Mouse (Mus musculus): Measurements from ENCODE around the gene Shmt2.

Gene Shmt2

GRCm38 (mm10) chr10:127512307-127512666 is 10.0 kb downstream of the Shmt2 start:
- in situ Hi-C loops (cut with MseI, MboI) = no loop called here

GRCm38 (mm10) chr10:127511634-127512306 is 10.5 kb downstream of the Shmt2 start:
- in situ Hi-C loops (cut with MseI, MboI) = no loop called here

- in situ Hi-C loops (cut with MseI, MboI) = no loop called here
Observed at GRCm38 (mm10) chr10:127510895-127511617, 11.2 kb downstream of the Shmt2 start.

DNA sequence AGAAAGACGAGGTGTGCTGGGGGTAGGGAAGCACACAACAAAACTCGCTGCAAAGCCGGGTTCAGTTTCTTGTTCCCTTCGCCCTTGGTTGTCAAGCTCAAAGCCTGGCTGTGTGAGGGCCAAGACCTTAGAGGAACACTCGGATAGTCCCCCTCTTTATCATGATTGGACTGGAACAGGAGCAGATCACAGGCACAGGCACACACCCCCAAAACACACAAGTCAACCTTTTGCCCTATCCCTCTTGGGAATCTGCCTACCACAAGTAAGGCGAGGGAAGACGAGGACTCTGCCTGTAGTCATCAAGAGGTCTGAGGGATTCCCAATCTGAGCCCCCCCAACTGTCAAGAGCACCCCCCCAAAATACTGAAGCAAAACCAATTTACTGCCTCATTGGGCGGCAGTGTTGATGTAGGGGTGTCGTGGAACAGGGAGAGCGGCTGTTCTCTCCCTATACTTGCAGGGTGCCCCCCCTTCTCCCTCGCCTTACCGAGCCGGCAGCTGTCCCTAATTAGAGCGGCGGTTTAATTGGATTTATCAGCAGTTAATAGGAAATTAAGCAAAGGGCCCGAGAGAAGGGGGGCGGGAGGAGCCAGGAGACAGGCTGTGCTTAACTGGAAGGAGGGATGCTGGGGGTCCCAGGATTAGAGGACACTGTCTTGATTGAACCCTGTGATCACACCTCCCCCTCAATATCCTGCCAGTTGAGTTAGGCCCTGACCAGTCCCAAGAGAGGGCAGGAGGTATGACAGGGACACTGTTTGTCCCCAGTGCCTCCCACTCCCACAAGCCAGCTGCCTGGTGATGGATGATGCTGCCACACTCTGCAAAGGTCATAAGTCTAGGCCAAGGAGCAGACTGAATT is 12.2 kb downstream of the Shmt2 start:
- in situ Hi-C loops (cut with MseI, MboI) = loop anchor here (5.0 kb wide), 1 partner anchor 32 kb away; no protein-coding TSS in a partner anchor

DNA sequence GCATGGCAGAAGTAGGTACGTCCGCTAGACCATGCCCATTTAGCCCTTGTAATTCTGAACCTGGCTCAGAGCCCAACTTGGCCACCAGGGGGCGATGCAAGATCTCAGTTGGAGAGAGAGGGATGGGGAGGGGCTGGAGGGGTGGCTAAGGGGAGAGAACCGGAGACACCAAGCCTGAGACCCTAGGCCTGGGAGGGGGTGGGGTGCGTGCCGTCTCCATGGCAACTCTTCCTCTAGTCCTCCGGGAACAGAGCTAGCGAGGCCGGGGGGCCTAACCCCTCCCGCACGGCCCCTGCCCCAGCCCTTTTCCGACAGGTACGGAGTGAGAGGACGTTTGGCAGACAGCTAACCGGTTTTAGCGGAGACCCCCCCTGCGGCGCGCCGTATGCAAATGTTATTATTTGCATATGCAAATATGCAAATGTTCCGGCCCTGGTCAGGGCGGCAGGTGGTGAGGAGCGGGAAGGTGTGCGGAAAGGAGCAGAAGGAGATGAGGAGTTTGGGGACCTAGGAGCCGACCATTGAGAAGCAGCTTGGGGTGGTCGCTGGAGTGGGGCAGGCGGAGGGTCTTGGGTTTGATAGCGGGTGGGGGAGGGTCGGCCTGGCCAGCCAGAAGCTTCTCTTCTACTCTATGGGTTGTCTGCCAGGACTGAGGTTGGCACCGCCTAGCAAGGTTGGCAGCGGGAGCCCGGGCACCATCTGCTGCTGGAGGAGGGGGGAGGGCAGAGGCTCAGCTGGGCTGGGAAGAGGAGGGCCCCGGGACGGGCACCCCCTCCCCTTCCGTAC is 13.0 kb downstream of the Shmt2 start:
- in situ Hi-C loops (cut with MseI, MboI) = loop anchor here (5.0 kb wide), 1 partner anchor 33 kb away; no protein-coding TSS in a partner anchor

GRCm38 (mm10) chr10:127508239-127508638 is 14.0 kb downstream of the Shmt2 start:
- in situ Hi-C loops (cut with MseI, MboI) = loop anchor here (5.0 kb wide), 1 partner anchor 34 kb away; no protein-coding TSS in a partner anchor

DNA sequence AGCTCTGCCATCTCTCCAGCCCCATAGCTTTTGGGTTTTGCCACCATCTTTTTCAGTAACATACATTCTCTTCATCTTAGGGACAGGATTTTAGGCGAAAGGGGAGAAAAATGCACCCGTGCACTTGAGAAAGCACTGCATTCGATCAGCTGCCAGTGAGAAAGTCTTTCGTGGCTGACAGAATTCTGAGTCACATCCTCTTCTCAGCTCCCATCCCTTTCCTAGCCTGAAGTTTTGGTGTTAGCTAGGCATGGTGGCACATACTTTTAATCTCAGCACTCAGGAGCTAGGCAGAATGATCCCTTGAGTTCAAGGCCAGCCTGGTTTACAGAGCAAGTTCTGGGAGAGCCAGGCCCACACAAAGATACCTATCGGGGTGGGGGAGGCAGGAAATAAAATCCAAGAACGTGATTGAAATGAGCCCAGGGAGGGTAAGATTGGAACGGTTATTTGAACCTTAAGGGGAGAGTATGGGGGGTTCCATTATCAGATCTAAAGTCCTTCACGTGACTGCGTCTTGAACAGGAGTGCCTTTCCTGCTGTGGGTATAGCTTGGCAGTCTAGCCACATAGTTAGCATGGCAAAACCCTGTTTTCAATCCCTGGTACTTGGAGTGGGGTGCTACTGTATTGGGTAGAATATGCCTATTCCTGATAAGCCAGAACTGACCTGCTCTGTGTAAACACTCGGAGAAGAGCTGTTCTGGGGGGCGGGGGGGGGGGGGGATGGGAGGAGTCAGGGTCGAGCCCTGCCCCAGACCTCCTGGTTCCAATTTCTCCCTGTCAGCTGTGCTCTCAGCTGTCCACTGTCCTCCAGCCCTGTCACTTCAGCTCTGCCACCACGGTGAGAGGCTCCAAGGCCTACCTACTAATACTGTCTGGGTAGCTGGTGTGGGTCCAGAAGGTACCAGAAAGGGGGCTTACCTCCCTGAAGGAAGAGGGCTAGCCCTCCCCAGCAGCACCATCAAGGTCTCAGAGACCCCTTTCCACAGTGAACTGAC is 21.1 kb downstream of the Shmt2 start, which contains the start of gene Stac3:
Gene Stac3 (plus strand): TSS at position 793 of the 1,000 bp plus-strand sequence.
- in situ Hi-C loops (cut with MseI, MboI) = no loop called here

DNA sequence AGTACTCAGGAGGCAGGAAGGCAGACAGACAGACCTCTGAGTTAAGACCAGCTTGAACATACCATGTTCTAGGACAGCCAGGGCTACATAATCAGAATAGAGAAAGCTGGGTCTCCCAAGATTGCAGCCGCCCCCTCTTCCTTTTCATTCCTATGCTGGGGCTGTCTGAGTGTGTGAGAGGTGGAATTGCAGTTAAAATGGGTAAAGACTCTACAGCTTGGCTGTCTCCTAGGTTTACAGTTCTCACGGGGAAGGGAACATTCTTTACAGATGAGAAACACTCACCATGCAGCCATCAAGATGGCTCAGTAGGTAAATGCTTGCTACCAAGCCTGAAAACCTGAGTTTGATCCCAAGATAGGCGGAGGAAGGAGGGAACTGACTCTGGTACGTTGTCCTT is 22.2 kb downstream of the Shmt2 start:
- in situ Hi-C loops (cut with MseI, MboI) = no loop called here

DNA sequence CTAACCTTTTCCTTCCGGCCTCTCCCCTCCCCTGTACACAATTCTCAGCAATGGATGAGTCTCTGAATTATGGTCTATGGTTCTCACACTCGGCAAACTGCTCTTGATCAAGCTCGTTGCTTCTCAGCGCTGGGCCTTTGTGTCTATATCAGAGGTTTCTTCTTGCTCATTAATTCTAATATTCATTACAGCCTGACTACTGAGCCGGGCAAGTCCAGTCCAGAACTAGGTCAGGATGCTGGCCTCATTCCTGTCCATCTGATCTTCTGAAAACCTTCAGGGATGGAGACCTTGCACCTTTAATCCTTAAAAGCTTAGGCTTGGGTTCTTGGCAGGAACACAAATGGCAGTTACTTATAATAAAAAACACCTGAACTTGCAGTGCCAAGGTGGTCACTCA is 22.7 kb downstream of the Shmt2 start:
- in situ Hi-C loops (cut with MseI, MboI) = no loop called here

GRCm38 (mm10) chr10:127496156-127496555 is 26.1 kb downstream of the Shmt2 start:
- in situ Hi-C loops (cut with MseI, MboI) = no loop called here

DNA sequence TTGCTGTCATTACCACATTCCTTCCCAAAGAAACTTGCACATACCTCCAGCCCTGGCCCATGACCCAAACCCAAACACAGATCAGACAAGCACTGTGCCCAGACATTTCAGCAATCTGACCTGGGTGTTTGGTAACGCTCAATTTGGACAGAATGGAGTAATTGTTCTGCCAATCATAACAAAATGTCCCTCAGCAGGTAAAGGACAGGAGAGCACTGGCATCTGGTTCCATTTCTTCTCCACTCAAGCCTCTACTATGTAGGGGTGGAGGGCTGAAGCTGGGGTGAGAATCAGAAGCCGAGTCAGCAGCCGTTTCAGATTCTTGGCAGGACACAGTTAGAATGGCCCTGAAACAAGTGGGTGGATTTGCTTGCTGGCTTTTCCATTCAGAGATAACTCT is 30.1 kb downstream of the Shmt2 start:
- in situ Hi-C loops (cut with MseI, MboI) = no loop called here

- in situ Hi-C loops (cut with MseI, MboI) = no loop called here
Observed at GRCm38 (mm10) chr10:127491128-127491512, 31.1 kb downstream of the Shmt2 start.

DNA sequence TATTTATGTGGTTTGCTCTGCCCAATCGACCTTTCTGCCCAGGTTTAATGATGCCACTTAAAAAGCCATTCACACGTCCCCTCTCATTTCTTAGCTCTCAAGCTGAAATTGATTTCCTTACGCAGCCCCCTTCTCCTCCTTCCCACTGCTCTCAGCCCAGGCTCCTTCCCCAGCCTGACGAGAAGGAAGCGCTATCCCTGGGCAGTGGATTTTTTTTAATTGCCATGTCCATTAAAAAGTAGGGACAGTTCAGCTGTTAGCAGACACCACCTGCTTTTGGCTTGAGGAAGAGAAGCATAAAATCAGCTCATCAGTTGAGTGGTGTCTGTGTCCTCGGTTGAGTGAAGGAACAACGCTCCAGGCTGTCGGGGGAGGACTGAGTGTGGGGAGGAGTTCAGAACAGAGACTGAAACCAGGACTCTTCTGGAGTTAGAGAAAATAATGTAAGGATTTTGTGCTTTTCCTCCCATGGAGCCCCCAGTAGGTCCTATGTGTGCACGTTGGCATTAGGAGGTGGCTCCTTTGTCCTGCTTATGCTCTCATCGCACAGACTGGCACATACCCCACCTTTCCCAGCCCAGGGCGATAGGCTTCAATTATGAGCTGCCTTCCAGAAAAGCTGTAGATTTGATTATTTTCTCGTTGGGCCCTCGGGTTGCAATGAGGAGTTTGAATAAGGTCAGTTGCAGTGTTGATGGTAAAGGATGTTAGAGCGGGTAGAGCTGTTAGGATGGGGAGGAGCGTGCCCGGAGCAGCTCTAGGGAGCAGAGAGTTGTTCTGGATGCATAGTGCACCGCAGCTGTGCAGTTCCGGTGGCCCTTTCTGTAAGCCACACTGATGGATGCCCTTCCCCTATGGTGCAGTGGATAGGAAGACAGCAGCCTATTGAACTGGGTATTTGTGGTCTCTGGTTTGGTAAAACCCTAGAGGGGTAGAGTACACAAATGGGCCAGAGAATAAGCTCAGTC is 31.8 kb downstream of the Shmt2 start:
- in situ Hi-C loops (cut with MseI, MboI) = no loop called here

- in situ Hi-C loops (cut with MseI, MboI) = no loop called here
Observed at GRCm38 (mm10) chr10:127488856-127489255, 33.4 kb downstream of the Shmt2 start.

GRCm38 (mm10) chr10:127485235-127485634 is 37.0 kb downstream of the Shmt2 start:
- in situ Hi-C loops (cut with MseI, MboI) = no loop called here

DNA sequence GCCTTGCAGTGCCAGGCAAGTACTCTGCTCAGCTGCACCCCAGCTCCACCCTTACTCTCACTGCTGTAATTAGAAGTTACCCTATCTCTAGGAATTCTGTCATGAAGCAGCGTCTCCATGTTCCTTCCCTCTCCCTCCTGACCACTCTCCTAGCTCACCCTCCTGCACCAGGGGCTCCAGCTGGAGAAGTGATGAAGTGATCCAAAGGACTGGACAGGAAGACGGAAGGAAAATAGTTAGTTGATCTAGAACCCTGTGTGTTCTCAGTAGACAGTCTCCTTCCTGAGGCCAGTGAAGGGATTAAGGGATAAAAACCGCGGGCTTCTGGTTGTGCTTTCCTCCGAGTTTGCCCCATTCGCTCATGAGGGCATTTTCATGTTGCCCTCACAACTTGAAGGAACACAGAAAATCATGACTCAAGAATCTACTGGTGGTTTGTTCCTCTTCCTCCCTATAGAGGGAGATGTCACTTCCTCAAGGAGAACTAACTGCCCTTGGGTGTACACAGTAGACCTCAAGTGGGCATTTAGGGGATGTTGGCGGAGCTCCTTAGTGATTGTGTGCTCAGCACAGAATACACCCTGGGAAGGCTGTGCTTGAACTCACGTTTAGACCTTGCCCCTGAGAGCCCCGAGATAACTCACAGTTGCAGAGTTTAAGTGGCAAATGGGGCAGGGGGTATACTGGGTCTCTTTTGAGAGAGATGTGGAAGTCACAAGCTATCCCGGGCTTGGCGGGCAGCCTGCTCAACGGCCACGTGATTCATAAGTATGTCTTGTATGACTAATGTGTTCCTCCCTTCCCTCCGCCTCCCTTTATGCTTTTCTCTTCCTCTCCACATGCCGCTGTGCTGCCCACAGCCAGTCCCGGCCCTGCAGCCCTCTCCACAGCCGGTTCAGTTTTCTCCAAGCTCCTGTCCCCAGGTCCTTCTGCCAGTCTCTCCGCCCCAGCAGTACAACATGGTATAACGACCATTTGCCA is 41.1 kb downstream of the Shmt2 start:
- in situ Hi-C loops (cut with MseI, MboI) = no loop called here

DNA sequence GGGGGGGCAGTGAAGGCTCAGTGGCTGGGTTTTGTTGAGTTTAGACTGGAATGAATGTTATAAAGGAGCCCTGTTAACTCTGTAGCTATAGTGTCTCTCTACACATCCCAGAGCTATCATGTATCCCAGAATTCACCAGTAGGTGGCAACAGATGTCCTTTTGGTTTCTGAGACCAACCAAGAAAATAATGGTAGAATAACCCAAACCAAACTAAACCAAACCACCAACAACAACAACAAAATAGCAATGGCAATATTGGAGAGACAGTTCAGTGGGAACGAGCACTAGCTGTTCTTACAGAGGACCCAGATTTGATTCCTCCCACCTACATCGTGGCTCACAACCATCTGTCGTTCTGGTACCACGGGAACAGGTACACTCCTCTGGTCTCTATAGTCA is 43.1 kb downstream of the Shmt2 start:
- in situ Hi-C loops (cut with MseI, MboI) = no loop called here

- in situ Hi-C loops (cut with MseI, MboI) = no loop called here
Observed at GRCm38 (mm10) chr10:127477301-127477700, 44.9 kb downstream of the Shmt2 start.

Data from mouse trophoblast stem cell (cell line).